Mouse (Mus musculus) right cerebral cortex, postnatal 25 days (tissue): ENCODE data around the gene Zscan26.
A peak's percentile ranks its signal among the peaks of the same experiment; 100 is the strongest.
"Not testable (repeated sequence)": the region's sequence is repeated elsewhere in the genome, so short reads cannot be mapped to it uniquely, and the experiment has no call there.

Source experiments
- DNase-seq: peaks from one replicate; pipeline ENCODE4 v3.0.0; 2022

The Zscan26 gene

GRCm38 (mm10) chr13:21453449-21453848 is at the start of gene Zscan26:
Gene Zscan26, minus strand, starts transcription at chr13:21453730.
- DNase-seq = peak; percentile 83

- no peak for DNase-seq
Measured at GRCm38 (mm10) chr13:21502296-21502695, 48.8 kb upstream of the Zscan26 start.

GRCm38 (mm10) chr13:21501182-21501581 is 47.7 kb upstream of the Zscan26 start, which contains the start of gene Gm11273:
Gene Gm11273, minus strand, starts transcription at chr13:21501418.
- DNase-seq = not testable (repeated sequence)

- no peak for DNase-seq
Measured at GRCm38 (mm10) chr13:21495080-21495479, 41.5 kb upstream of the Zscan26 start, which contains the start of gene AK157302. Gene AK157302, plus strand, starts transcription at chr13:21495223.

GRCm38 (mm10) chr13:21492847-21493246 is 39.3 kb upstream of the Zscan26 start:
- DNase-seq = no peak

GRCm38 (mm10) chr13:21486881-21487280 is 33.4 kb upstream of the Zscan26 start:
- DNase-seq = no peak

GRCm38 (mm10) chr13:21478759-21479670 is 25.5 kb upstream of the Zscan26 start, which contains the start of the genes Zkscan4 and Gm10065:
Gene Zkscan4, plus strand, starts transcription at chr13:21478907.
Gene Gm10065, minus strand, starts transcription at chr13:21479441.
- peak; percentile 77 for DNase-seq

GRCm38 (mm10) chr13:21472427-21472826 is 18.9 kb upstream of the Zscan26 start:
- no peak for DNase-seq

GRCm38 (mm10) chr13:21469097-21469496 is 15.6 kb upstream of the Zscan26 start:
- no peak for DNase-seq

- DNase-seq = peak; percentile 81
Measured at GRCm38 (mm10) chr13:21468061-21469019, 14.8 kb upstream of the Zscan26 start, which contains the start of gene Nkapl. Gene Nkapl, minus strand, starts transcription at chr13:21468509.

GRCm38 (mm10) chr13:21467336-21467735 is 13.8 kb upstream of the Zscan26 start:
- no peak for DNase-seq

GRCm38 (mm10) chr13:21462516-21462915 is 9.0 kb upstream of the Zscan26 start:
- DNase-seq = not testable (repeated sequence)

- DNase-seq = no peak
Measured at GRCm38 (mm10) chr13:21456347-21456746, 2.8 kb upstream of the Zscan26 start.

GRCm38 (mm10) chr13:21454133-21454532 is 603 bp upstream of the Zscan26 start:
- no peak for DNase-seq

GRCm38 (mm10) chr13:21453042-21453441 is 488 bp downstream of the Zscan26 start:
- DNase-seq = no peak

- no peak for DNase-seq
Measured at GRCm38 (mm10) chr13:21447856-21448614, 5.5 kb downstream of the Zscan26 start.

- no peak for DNase-seq
Measured at GRCm38 (mm10) chr13:21446796-21447195, 6.7 kb downstream of the Zscan26 start.

GRCm38 (mm10) chr13:21441207-21441572 is 12.3 kb downstream of the Zscan26 start:
- DNase-seq = no peak

GRCm38 (mm10) chr13:21440503-21441206 is 12.9 kb downstream of the Zscan26 start, which contains the start of gene Pgbd1:
Gene Pgbd1, minus strand, starts transcription at chr13:21441058.
- peak; percentile 67 for DNase-seq

- no peak for DNase-seq
Measured at GRCm38 (mm10) chr13:21435476-21435875, 18.1 kb downstream of the Zscan26 start.

- DNase-seq = no peak
Measured at GRCm38 (mm10) chr13:21427631-21428030, 25.9 kb downstream of the Zscan26 start.
